Mouse (Mus musculus): ENCODE results near the gene Ninl. TPM values are rescaled to one million over a fixed set of nuclear protein-coding genes. Genes with fewer than 3 reads are reported as not detected.
A peak's percentile ranks its signal among the peaks of the same experiment; 100 is the strongest.

Gene Ninl
- polyA plus RNA-seq, 2 experiments, result 3.9 to 10.0 TPM

- H3K9me3 ChIP-seq (ENCODE audit: control insufficient read depth, low read length), result no peaks in the 10 kb centered on the region
- no peaks in the 10 kb centered on the region for H3K4me1 ChIP-seq (ENCODE audit: control insufficient read depth, insufficient read depth, low read length)
- no peak for DNase-seq (ENCODE audit: low spot score)
- no peak overlapping the region for H3K27ac ChIP-seq (replicated peaks; ENCODE audit: low read depth, low read length)
- 88% methylated on average over 3 of the region's 3 CpGs for WGBS
- no peak for TF ChIP-seq POLR2A (IDR thresholded peaks at IDR 0.05; ENCODE audit: borderline replicate concordance, extremely low read depth, insufficient read depth, insufficient read length)
- ATAC-seq (ENCODE audit: low FRiP score, low read depth), result no peak
- peaks cover 15% of the 10 kb centered on the region; the same call in 1 of the 2 replicates for H3K36me3 ChIP-seq (ENCODE audit: control insufficient read depth, insufficient read depth, low read length)
- H3K9ac ChIP-seq (ENCODE audit: low read depth, low read length, severe bottlenecking), result no peak overlapping the region
- no peak overlapping the region for H3K4me3 ChIP-seq (replicated peaks; ENCODE audit: low read length)
- no peaks in the 10 kb centered on the region for H3K27me3 ChIP-seq (ENCODE audit: control insufficient read depth, insufficient read depth, low read length)
- no peak overlapping the region for H3K4me2 ChIP-seq (replicated peaks; ENCODE audit: low read depth, low read length, severe bottlenecking)
Observed at GRCm38 (mm10) chr2:150920543-150920942, 118.6 kb downstream of the Ninl start.

GRCm38 (mm10) chr2:150918720-150919119 is 120.5 kb downstream of the Ninl start:
- ATAC-seq (ENCODE audit: low FRiP score, low read depth) (no peak), DNase-seq (ENCODE audit: low spot score) (no peak)
- Histone ChIP-seq H3K4me3 (replicated peaks; ENCODE audit: low read length) (no peak overlapping the region), H3K9me3 (ENCODE audit: control insufficient read depth, low read length) (no peaks in the 10 kb centered on the region), H3K9ac (ENCODE audit: low read depth, low read length, severe bottlenecking) (no peak overlapping the region), H3K4me2 (replicated peaks; ENCODE audit: low read depth, low read length, severe bottlenecking) (no peak overlapping the region), H3K36me3 (ENCODE audit: control insufficient read depth, insufficient read depth, low read length) (peaks cover 17% of the 10 kb centered on the region; the same call in 1 of the 2 replicates), H3K4me1 (ENCODE audit: control insufficient read depth, insufficient read depth, low read length) (no peaks in the 10 kb centered on the region), H3K27me3 (ENCODE audit: control insufficient read depth, insufficient read depth, low read length) (no peaks in the 10 kb centered on the region), H3K27ac (replicated peaks; ENCODE audit: low read depth, low read length) (no peak overlapping the region)
- WGBS, result 92% methylated on average over 3 of the region's 3 CpGs
- TF ChIP-seq POLR2A (IDR thresholded peaks at IDR 0.05; ENCODE audit: borderline replicate concordance, extremely low read depth, insufficient read depth, insufficient read length), result no peak

GRCm38 (mm10) chr2:150915786-150916185 is 123.4 kb downstream of the Ninl start:
- H3K4me3 ChIP-seq (replicated peaks; ENCODE audit: low read length), result no peak overlapping the region
- H3K27ac ChIP-seq (replicated peaks; ENCODE audit: low read depth, low read length), result no peak overlapping the region
- no peaks in the 10 kb centered on the region for H3K4me1 ChIP-seq (ENCODE audit: control insufficient read depth, insufficient read depth, low read length)
- no peak for TF ChIP-seq POLR2A (IDR thresholded peaks at IDR 0.05; ENCODE audit: borderline replicate concordance, extremely low read depth, insufficient read depth, insufficient read length)
- ATAC-seq (ENCODE audit: low FRiP score, low read depth) (no peak), DNase-seq (ENCODE audit: low spot score) (no peak)
- 88% methylated on average over 5 of the region's 5 CpGs for WGBS
- H3K4me2 ChIP-seq (replicated peaks; ENCODE audit: low read depth, low read length, severe bottlenecking), result no peak overlapping the region
- no peaks in the 10 kb centered on the region for H3K27me3 ChIP-seq (ENCODE audit: control insufficient read depth, insufficient read depth, low read length)
- peaks cover 16% of the 10 kb centered on the region; the same call in 1 of the 2 replicates for H3K36me3 ChIP-seq (ENCODE audit: control insufficient read depth, insufficient read depth, low read length)
- no peaks in the 10 kb centered on the region for H3K9me3 ChIP-seq (ENCODE audit: control insufficient read depth, low read length)
- H3K9ac ChIP-seq (ENCODE audit: low read depth, low read length, severe bottlenecking), result no peak overlapping the region

GRCm38 (mm10) chr2:150914781-150915515 is 124.2 kb downstream of the Ninl start:
- Histone ChIP-seq H3K4me2 (replicated peaks; ENCODE audit: low read depth, low read length, severe bottlenecking) (no peak overlapping the region), H3K4me3 (replicated peaks; ENCODE audit: low read length) (no peak overlapping the region), H3K9ac (ENCODE audit: low read depth, low read length, severe bottlenecking) (no peak overlapping the region), H3K9me3 (ENCODE audit: control insufficient read depth, low read length) (no peaks in the 10 kb centered on the region), H3K36me3 (ENCODE audit: control insufficient read depth, insufficient read depth, low read length) (peaks cover 14% of the 10 kb centered on the region; the same call in 1 of the 2 replicates), H3K27me3 (ENCODE audit: control insufficient read depth, insufficient read depth, low read length) (no peaks in the 10 kb centered on the region), H3K4me1 (ENCODE audit: control insufficient read depth, insufficient read depth, low read length) (peaks cover 3% of the 10 kb centered on the region; the same call in 1 of the 2 replicates), H3K27ac (replicated peaks; ENCODE audit: low read depth, low read length) (no peak overlapping the region)
- no peak for DNase-seq (ENCODE audit: low spot score)
- 80% methylated on average over 4 of the region's 4 CpGs for WGBS
- ATAC-seq (ENCODE audit: low FRiP score, low read depth), result no peak
- TF ChIP-seq POLR2A (IDR thresholded peaks at IDR 0.05; ENCODE audit: borderline replicate concordance, extremely low read depth, insufficient read depth, insufficient read length), result no peak

- no peak for DNase-seq (ENCODE audit: low spot score)
- Histone ChIP-seq H3K4me2 (replicated peaks; ENCODE audit: low read depth, low read length, severe bottlenecking) (peak overlapping the region; percentile 82), H3K9ac (ENCODE audit: low read depth, low read length, severe bottlenecking) (peak overlapping the region; percentile 73), H3K27me3 (ENCODE audit: control insufficient read depth, insufficient read depth, low read length) (no peaks in the 10 kb centered on the region), H3K4me1 (ENCODE audit: control insufficient read depth, insufficient read depth, low read length) (peaks cover 3% of the 10 kb centered on the region; the same call in 1 of the 2 replicates), H3K9me3 (ENCODE audit: control insufficient read depth, low read length) (no peaks in the 10 kb centered on the region), H3K36me3 (ENCODE audit: control insufficient read depth, insufficient read depth, low read length) (no peaks in the 10 kb centered on the region; the same call in 1 of the 2 replicates), H3K4me3 (replicated peaks; ENCODE audit: low read length) (peak overlapping the region; percentile 65), H3K27ac (replicated peaks; ENCODE audit: low read depth, low read length) (no peak overlapping the region)
- no peak for ATAC-seq (ENCODE audit: low FRiP score, low read depth)
- no peak for TF ChIP-seq POLR2A (IDR thresholded peaks at IDR 0.05; ENCODE audit: borderline replicate concordance, extremely low read depth, insufficient read depth, insufficient read length)
- 32% methylated on average over 10 of the region's 10 CpGs for WGBS
Observed at GRCm38 (mm10) chr2:150910295-150910881, 128.8 kb downstream of the Ninl start.
